Mouse (Mus musculus) cerebellum, adult 18-20 months (tissue): ENCODE data around the gene Lix1l.

Experiments
- DNase-seq, 2 experiments: peaks; one replicate each; pipeline ENCODE4 v3.0.0; 2021

Lix1l gene

GRCm38 (mm10) chr3:96600639-96601250 lies at the start of gene Lix1l:
TSS of gene Lix1l (plus strand) at chr3:96601149.
- peak; percentile 89 to 97 for DNase-seq

- peak; percentile 32 to 36 for DNase-seq
Observed at GRCm38 (mm10) chr3:96551203-96551602, 49.7 kb upstream of the Lix1l start.

- no peak for DNase-seq
Observed at GRCm38 (mm10) chr3:96551890-96552289, 49.1 kb upstream of the Lix1l start.

- DNase-seq = no peak
Observed at GRCm38 (mm10) chr3:96553601-96554000, 47.3 kb upstream of the Lix1l start.

- DNase-seq = no peak
Observed at GRCm38 (mm10) chr3:96554251-96554650, 46.7 kb upstream of the Lix1l start.

GRCm38 (mm10) chr3:96555041-96555596 lies 45.8 kb upstream of the Lix1l start:
- DNase-seq = peak in 1 of 2 experiments; percentile 24

GRCm38 (mm10) chr3:96555999-96556614 lies 44.8 kb upstream of the Lix1l start:
- no peak for DNase-seq

- no peak for DNase-seq
Observed at GRCm38 (mm10) chr3:96556651-96557635, 44.0 kb upstream of the Lix1l start.

- peak; percentile 91 to 93 for DNase-seq
Observed at GRCm38 (mm10) chr3:96557694-96558093, 43.3 kb upstream of the Lix1l start, which contains the start of gene Txnip. TSS of gene Txnip (plus strand) at chr3:96557957.

- DNase-seq = no peak
Observed at GRCm38 (mm10) chr3:96558159-96558558, 42.8 kb upstream of the Lix1l start.

GRCm38 (mm10) chr3:96558668-96559196 lies 42.2 kb upstream of the Lix1l start:
- DNase-seq = no peak

- no peak for DNase-seq
Observed at GRCm38 (mm10) chr3:96559398-96559910, 41.5 kb upstream of the Lix1l start.

GRCm38 (mm10) chr3:96559911-96560850 lies 40.8 kb upstream of the Lix1l start:
- DNase-seq = no peak

GRCm38 (mm10) chr3:96560881-96561668 lies 39.9 kb upstream of the Lix1l start:
- no peak for DNase-seq

- DNase-seq = no peak
Observed at GRCm38 (mm10) chr3:96561946-96562681, 38.8 kb upstream of the Lix1l start.

- no peak for DNase-seq
Observed at GRCm38 (mm10) chr3:96563267-96563666, 37.7 kb upstream of the Lix1l start.

- no peak for DNase-seq
Observed at GRCm38 (mm10) chr3:96563911-96564632, 36.9 kb upstream of the Lix1l start.

- DNase-seq = no peak
Observed at GRCm38 (mm10) chr3:96564633-96565032, 36.3 kb upstream of the Lix1l start.

- DNase-seq = no peak
Observed at GRCm38 (mm10) chr3:96565105-96565504, 35.8 kb upstream of the Lix1l start.
